Mouse (Mus musculus): ENCODE results near the gene Irak1.

Gene Irak1

GRCm38 (mm10) chrX:73966248-73967176 lies 57.2 kb downstream of the Irak1 start, which contains the start of gene Hcfc1:
TSS of gene Hcfc1 (minus strand) at chrX:73966357.
- peak; percentile 89 for DNase-seq (ENCODE audit: low spot score)

- DNase-seq (ENCODE audit: low spot score), result peak; percentile 47
Observed at GRCm38 (mm10) chrX:73965307-73965706, 58.4 kb downstream of the Irak1 start.

GRCm38 (mm10) chrX:73964363-73964762 lies 59.4 kb downstream of the Irak1 start:
- DNase-seq (ENCODE audit: low spot score), result no peak

Data from ovary, postnatal 36 days (tissue).